Mouse (Mus musculus): ENCODE data around the gene Camkmt. TPM values are rescaled to one million over a fixed set of nuclear protein-coding genes. Genes with fewer than 3 reads are reported as not detected.

Camkmt gene
- polyA plus RNA-seq, 1 experiment = 3.3 TPM

GRCm38 (mm10) chr17:85368776-85369175 is 278.4 kb downstream of the Camkmt start:
- H3K4me1 ChIP-seq (ENCODE audit: control insufficient read depth, insufficient read depth, insufficient read length) = no peaks in the 10 kb centered on the region
- 73% methylated on average over 8 of the region's 8 CpGs for whole genome bisulfite sequencing
- TF ChIP-seq POLR2A (IDR thresholded peaks at IDR 0.05; ENCODE audit: low read depth, low read length) = no peak
- no peak for TF ChIP-seq CTCF (IDR thresholded peaks at IDR 0.05; ENCODE audit: extremely low read depth, insufficient read depth, insufficient read length, insufficient replicate concordance)

GRCm38 (mm10) chr17:85372076-85372475 is 281.7 kb downstream of the Camkmt start:
- H3K4me3 ChIP-seq (ENCODE audit: extremely low read depth, insufficient read depth, insufficient read length) = no peak overlapping the region
- no peaks in the 10 kb centered on the region for H3K27me3 ChIP-seq (ENCODE audit: control insufficient read depth, insufficient read depth, low read length)
- TF ChIP-seq CTCF (IDR thresholded peaks at IDR 0.05; ENCODE audit: extremely low read depth, insufficient read depth, insufficient read length, insufficient replicate concordance) (no peak), POLR2A (IDR thresholded peaks at IDR 0.05; ENCODE audit: low read depth, low read length) (no peak)
- WGBS = 72% methylated on average over 13 of the region's 13 CpGs
- DNase-seq (ENCODE audit: low read depth in 1 of 2, low spot score in 2 of 2) = no peak
- no peaks in the 10 kb centered on the region for H3K4me1 ChIP-seq (ENCODE audit: control insufficient read depth, insufficient read depth, insufficient read length)
- H3K36me3 ChIP-seq (ENCODE audit: control insufficient read depth, insufficient read depth, low read length) = no peaks in the 10 kb centered on the region
- no peak overlapping the region for H3K27ac ChIP-seq (ENCODE audit: insufficient read depth, low read length)

More at GRCm38 (mm10) chr17:85368776-85369175, 278.4 kb downstream of the Camkmt start:
- DNase-seq (ENCODE audit: low read depth in 1 of 2, low spot score in 2 of 2) = no peak
- Histone ChIP-seq H3K36me3 (ENCODE audit: control insufficient read depth, insufficient read depth, low read length) (no peaks in the 10 kb centered on the region), H3K27me3 (ENCODE audit: control insufficient read depth, insufficient read depth, low read length) (no peaks in the 10 kb centered on the region), H3K27ac (ENCODE audit: insufficient read depth, low read length) (no peak overlapping the region), H3K4me3 (ENCODE audit: extremely low read depth, insufficient read depth, insufficient read length) (no peak overlapping the region)

DNA sequence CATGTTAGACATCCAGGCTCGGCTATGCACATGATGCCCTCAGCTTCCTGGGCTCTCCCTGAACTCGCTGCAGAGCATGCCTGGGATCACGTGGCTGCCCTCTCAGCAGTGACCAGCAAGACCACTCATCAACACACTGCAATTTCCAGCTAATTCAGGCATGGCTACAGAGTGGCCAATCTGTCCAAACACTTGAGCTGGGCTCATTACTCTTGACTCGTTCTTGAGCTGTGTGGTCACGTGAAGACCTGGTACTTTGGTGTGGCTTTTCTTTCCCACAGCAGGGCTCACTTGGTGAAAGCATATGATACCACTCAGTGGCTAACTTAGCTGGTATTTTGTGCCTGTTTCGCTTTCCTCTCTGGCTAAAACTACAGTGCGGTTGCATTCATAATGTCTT is 282.2 kb downstream of the Camkmt start:
- 84% methylated on average over 7 of the region's 7 CpGs for WGBS
- no peak for DNase-seq (ENCODE audit: low read depth in 1 of 2, low spot score in 2 of 2)

GRCm38 (mm10) chr17:85374100-85374833 is 283.9 kb downstream of the Camkmt start:
- no peak for DNase-seq (ENCODE audit: low read depth in 1 of 2, low spot score in 2 of 2)
- TF ChIP-seq CTCF (IDR thresholded peaks at IDR 0.05; ENCODE audit: extremely low read depth, insufficient read depth, insufficient read length, insufficient replicate concordance) = no peak
- no peak for TF ChIP-seq POLR2A (IDR thresholded peaks at IDR 0.05; ENCODE audit: low read depth, low read length)

More for the DNA sequence above, 282.2 kb downstream of the Camkmt start:
- no peak overlapping the region for H3K4me3 ChIP-seq (ENCODE audit: extremely low read depth, insufficient read depth, insufficient read length)
- H3K36me3 ChIP-seq (ENCODE audit: control insufficient read depth, insufficient read depth, low read length) = no peaks in the 10 kb centered on the region
- H3K4me1 ChIP-seq (ENCODE audit: control insufficient read depth, insufficient read depth, insufficient read length) = no peaks in the 10 kb centered on the region
- H3K27me3 ChIP-seq (ENCODE audit: control insufficient read depth, insufficient read depth, low read length) = no peaks in the 10 kb centered on the region
- H3K27ac ChIP-seq (ENCODE audit: insufficient read depth, low read length) = no peak overlapping the region
- no peak for TF ChIP-seq CTCF (IDR thresholded peaks at IDR 0.05; ENCODE audit: extremely low read depth, insufficient read depth, insufficient read length, insufficient replicate concordance)
- TF ChIP-seq POLR2A (IDR thresholded peaks at IDR 0.05; ENCODE audit: low read depth, low read length) = no peak

GRCm38 (mm10) chr17:85374834-85375176 is 284.5 kb downstream of the Camkmt start:
- DNase-seq (ENCODE audit: low read depth in 1 of 2, low spot score in 2 of 2) = no peak
- WGBS = 86% methylated on average over 8 of the region's 8 CpGs
- Histone ChIP-seq H3K4me3 (ENCODE audit: extremely low read depth, insufficient read depth, insufficient read length) (no peak overlapping the region), H3K4me1 (ENCODE audit: control insufficient read depth, insufficient read depth, insufficient read length) (no peaks in the 10 kb centered on the region), H3K36me3 (ENCODE audit: control insufficient read depth, insufficient read depth, low read length) (no peaks in the 10 kb centered on the region), H3K27ac (ENCODE audit: insufficient read depth, low read length) (no peak overlapping the region), H3K27me3 (ENCODE audit: control insufficient read depth, insufficient read depth, low read length) (no peaks in the 10 kb centered on the region)
- TF ChIP-seq POLR2A (IDR thresholded peaks at IDR 0.05; ENCODE audit: low read depth, low read length) (no peak), CTCF (IDR thresholded peaks at IDR 0.05; ENCODE audit: extremely low read depth, insufficient read depth, insufficient read length, insufficient replicate concordance) (no peak)

More at GRCm38 (mm10) chr17:85374100-85374833, 283.9 kb downstream of the Camkmt start:
- Histone ChIP-seq H3K36me3 (ENCODE audit: control insufficient read depth, insufficient read depth, low read length) (no peaks in the 10 kb centered on the region), H3K27me3 (ENCODE audit: control insufficient read depth, insufficient read depth, low read length) (no peaks in the 10 kb centered on the region), H3K4me1 (ENCODE audit: control insufficient read depth, insufficient read depth, insufficient read length) (no peaks in the 10 kb centered on the region), H3K4me3 (ENCODE audit: extremely low read depth, insufficient read depth, insufficient read length) (no peak overlapping the region), H3K27ac (ENCODE audit: insufficient read depth, low read length) (no peak overlapping the region)
- WGBS = 87% methylated on average over 19 of the region's 19 CpGs

- WGBS = 88% methylated on average over 10 of the region's 10 CpGs
- H3K4me1 ChIP-seq (ENCODE audit: control insufficient read depth, insufficient read depth, insufficient read length) = no peaks in the 10 kb centered on the region
- no peak for DNase-seq (ENCODE audit: low read depth in 1 of 2, low spot score in 2 of 2)
- no peak overlapping the region for H3K4me3 ChIP-seq (ENCODE audit: extremely low read depth, insufficient read depth, insufficient read length)
- H3K27ac ChIP-seq (ENCODE audit: insufficient read depth, low read length) = no peak overlapping the region
- H3K27me3 ChIP-seq (ENCODE audit: control insufficient read depth, insufficient read depth, low read length) = no peaks in the 10 kb centered on the region
- TF ChIP-seq POLR2A (IDR thresholded peaks at IDR 0.05; ENCODE audit: low read depth, low read length) = no peak
- TF ChIP-seq CTCF (IDR thresholded peaks at IDR 0.05; ENCODE audit: extremely low read depth, insufficient read depth, insufficient read length, insufficient replicate concordance) = no peak
- no peaks in the 10 kb centered on the region for H3K36me3 ChIP-seq (ENCODE audit: control insufficient read depth, insufficient read depth, low read length)
Observed at GRCm38 (mm10) chr17:85375523-85375922, 285.2 kb downstream of the Camkmt start.

- no peaks in the 10 kb centered on the region for H3K27me3 ChIP-seq (ENCODE audit: control insufficient read depth, insufficient read depth, low read length)
- no peak overlapping the region for H3K27ac ChIP-seq (ENCODE audit: insufficient read depth, low read length)
- DNase-seq (ENCODE audit: low read depth in 1 of 2, low spot score in 2 of 2) = no peak
- no peaks in the 10 kb centered on the region for H3K36me3 ChIP-seq (ENCODE audit: control insufficient read depth, insufficient read depth, low read length)
- TF ChIP-seq POLR2A (IDR thresholded peaks at IDR 0.05; ENCODE audit: low read depth, low read length) = no peak
- TF ChIP-seq CTCF (IDR thresholded peaks at IDR 0.05; ENCODE audit: extremely low read depth, insufficient read depth, insufficient read length, insufficient replicate concordance) = no peak
- H3K4me1 ChIP-seq (ENCODE audit: control insufficient read depth, insufficient read depth, insufficient read length) = no peaks in the 10 kb centered on the region
- WGBS = 78% methylated on average over 8 of the region's 8 CpGs
- H3K4me3 ChIP-seq (ENCODE audit: extremely low read depth, insufficient read depth, insufficient read length) = no peak overlapping the region
Observed at GRCm38 (mm10) chr17:85377496-85377895, 287.1 kb downstream of the Camkmt start.
